Comparison of ENCODE assay signal across 8 mouse cellular contexts in genomic region chr7:143740653-143741052, GRCm38 (mm10). TPM values are rescaled to one million over a fixed set of nuclear protein-coding genes. Genes with fewer than 3 reads are reported as not detected.
DNase-seq lines count a peak whose midpoint lies in the region; ATAC-seq and TF ChIP-seq lines count a peak whose summit lies in the region.

No protein-coding gene starts in this region.

- TF ChIP-seq EP300 in lung, postnatal 0 days (IDR thresholded peaks at IDR 0.05), result no peak

- 28% methylated on average over 2 of the region's 2 CpGs for WGBS in cerebellum, adult 2 months
- WGBS in lung, postnatal 0 days, result 24% methylated on average over 2 of the region's 2 CpGs
- 15% methylated on average over 2 of the region's 2 CpGs for whole genome bisulfite sequencing in liver, embryonic 12.5 days (ENCODE audit: insufficient replicate concordance)

- DNase-seq in cerebellum, adult 2 months, result no peak
- DNase-seq in cerebellum, postnatal 36 days, result no peak
- peak; percentile 17 for DNase-seq in lung, postnatal 0 days (ENCODE audit: low spot score)
- DNase-seq in lung, postnatal 4 days, result no peak
- no peak for DNase-seq in spleen, postnatal 14 days (ENCODE audit: low spot score in 2 of 2)
- DNase-seq in layer of hippocampus, adult 9-11 months, result no peak
- no peak for DNase-seq in adrenal gland, adult 2 months

- no peaks in the 10 kb centered on the region for H3K4me1 ChIP-seq in cerebellum, adult 2 months (ENCODE audit: control insufficient read depth, insufficient read depth, low read length)
- peaks cover 23% of the 10 kb centered on the region for H3K4me1 ChIP-seq in lung, postnatal 0 days (ENCODE audit: insufficient read depth, low read depth, low read length)
- no peaks in the 10 kb centered on the region for H3K4me1 ChIP-seq in liver, embryonic 12.5 days

- TF ChIP-seq CTCF in cerebellum, adult 2 months (IDR thresholded peaks at IDR 0.05; ENCODE audit: borderline replicate concordance, insufficient read depth, low read depth, low read length), result no peak
- no peak; the same call in 1 of the 2 replicates for TF ChIP-seq CTCF in lung, postnatal 0 days (IDR thresholded peaks at IDR 0.05)

- H3K27me3 ChIP-seq in cerebellum, adult 2 months (ENCODE audit: control insufficient read depth, insufficient read depth, low read length), result no peaks in the 10 kb centered on the region
- no peaks in the 10 kb centered on the region for H3K27me3 ChIP-seq in lung, postnatal 0 days (replicated peaks; ENCODE audit: insufficient read depth, low read length)
- peaks cover 57% of the 10 kb centered on the region for H3K27me3 ChIP-seq in liver, embryonic 12.5 days (replicated peaks)

- H3K36me3 ChIP-seq in lung, postnatal 0 days (ENCODE audit: insufficient read depth, low read length), result no peaks in the 10 kb centered on the region
- H3K36me3 ChIP-seq in liver, embryonic 12.5 days, result no peaks in the 10 kb centered on the region

- no peaks in the 10 kb centered on the region for H3K9me3 ChIP-seq in lung, postnatal 0 days (ENCODE audit: low read length)
- H3K9me3 ChIP-seq in liver, embryonic 12.5 days (replicated peaks), result no peaks in the 10 kb centered on the region

- H3K9ac ChIP-seq in lung, postnatal 0 days (replicated peaks; ENCODE audit: low read depth), result peak overlapping the region; percentile 94; the same call in 1 of the 2 replicates
- H3K9ac ChIP-seq in liver, embryonic 12.5 days, result no peak overlapping the region

- ATAC-seq in lung, postnatal 0 days, result peak; percentile 11; the same call in 1 of the 2 replicates
- no peak for ATAC-seq in liver, embryonic 12.5 days

- H3K4me3 ChIP-seq in cerebellum, adult 2 months (replicated peaks; ENCODE audit: insufficient read depth, low read depth, low read length), result peak overlapping the region; percentile 40
- H3K4me3 ChIP-seq in lung, postnatal 0 days (ENCODE audit: low read depth, low read length), result peak overlapping the region; percentile 72
- peak overlapping the region; percentile 42; the same call in 1 of the 2 replicates for H3K4me3 ChIP-seq in liver, embryonic 12.5 days

- H3K4me2 ChIP-seq in lung, postnatal 0 days (replicated peaks; ENCODE audit: low read depth, low read length), result peak overlapping the region; percentile 86
- peak overlapping the region; percentile 58 for H3K4me2 ChIP-seq in liver, embryonic 12.5 days

- no peak for TF ChIP-seq POLR2A in cerebellum, adult 2 months (IDR thresholded peaks at IDR 0.05; ENCODE audit: borderline replicate concordance, insufficient read depth, low read length)

- H3K27ac ChIP-seq in cerebellum, adult 2 months (ENCODE audit: insufficient read depth, low read length), result no peak overlapping the region
- peak overlapping the region; percentile 95 for H3K27ac ChIP-seq in lung, postnatal 0 days (ENCODE audit: low read length)
- no peak overlapping the region for H3K27ac ChIP-seq in liver, embryonic 12.5 days

RNA-seq across cellular contexts. Expression of gene Osbpl5, which starts 16.1 kb away (rescaled TPM):
- 32.4 and 35.6 TPM in 2 replicates for polyA plus RNA-seq in cerebellum, adult 2 months (2012; rRNA removed)
- polyA plus RNA-seq in lung, postnatal 0 days (2015; fragmentation: Nextera tagmentation; extraction: Ambion mirVana), result 47.6 and 56.8 TPM in 2 replicates
- polyA plus RNA-seq in liver, embryonic 12.5 days (2016; fragmentation: Nextera tagmentation; extraction: Ambion mirVana), result 4.7 and 4.8 TPM in 2 replicates
- 10 to 100 TPM; 25.8 to 47.4 TPM for total RNA-seq in adrenal gland, adult 2 months (2021)
- polyA plus RNA-seq in adrenal gland, adult 2 months (2012; rRNA removed), result 28.1 and 28.2 TPM in 2 replicates

RNA-seq across cellular contexts. Expression of gene Mrgprg, which starts 26.1 kb away (rescaled TPM):
- not detected in 2 replicates for polyA plus RNA-seq in cerebellum, adult 2 months (2012; rRNA removed)
- not detected in 2 replicates for polyA plus RNA-seq in lung, postnatal 0 days (2015; fragmentation: Nextera tagmentation; extraction: Ambion mirVana)
- polyA plus RNA-seq in liver, embryonic 12.5 days (2016; fragmentation: Nextera tagmentation; extraction: Ambion mirVana), result not detected in 2 replicates
- total RNA-seq in adrenal gland, adult 2 months (2021), result 1 to 10 TPM; 1.1 to 2.9 TPM
- 1.5 and 3.7 TPM in 2 replicates for polyA plus RNA-seq in adrenal gland, adult 2 months (2012; rRNA removed)

RNA-seq across cellular contexts. Expression of gene Mrgpre, which starts 43.6 kb away (rescaled TPM):
- 4.0 and 4.4 TPM in 2 replicates for polyA plus RNA-seq in cerebellum, adult 2 months (2012; rRNA removed)
- 0.67 and 0.72 TPM in 2 replicates for polyA plus RNA-seq in lung, postnatal 0 days (2015; fragmentation: Nextera tagmentation; extraction: Ambion mirVana)
- polyA plus RNA-seq in liver, embryonic 12.5 days (2016; fragmentation: Nextera tagmentation; extraction: Ambion mirVana), result 0.20 and 0.33 TPM in 2 replicates
- 1 to 10 TPM; 1.7 to 3.2 TPM for total RNA-seq in adrenal gland, adult 2 months (2021)
- 2.5 and 3.9 TPM in 2 replicates for polyA plus RNA-seq in adrenal gland, adult 2 months (2012; rRNA removed)

RNA-seq across cellular contexts. Expression of gene Tnfrsf23, which starts 55.0 kb away (rescaled TPM):
- 1.5 and 3.1 TPM in 2 replicates for polyA plus RNA-seq in cerebellum, adult 2 months (2012; rRNA removed)
- 2.2 and 3.0 TPM in 2 replicates for polyA plus RNA-seq in lung, postnatal 0 days (2015; fragmentation: Nextera tagmentation; extraction: Ambion mirVana)
- polyA plus RNA-seq in liver, embryonic 12.5 days (2016; fragmentation: Nextera tagmentation; extraction: Ambion mirVana), result 0.14 and 0.16 TPM in 2 replicates
- 1 to 10 TPM; 3.1 to 4.4 TPM for total RNA-seq in adrenal gland, adult 2 months (2021)
- 1.3 TPM in 2 replicates for polyA plus RNA-seq in adrenal gland, adult 2 months (2012; rRNA removed)
